Mouse (Mus musculus) heart, adult 2 months (tissue): ENCODE measurements around the gene Spx.

Source experiments
- CTCF ChIP-seq: fragments of 200-600 bp; IDR thresholded peaks from 2 replicates; pipeline ENCODE4 v1.8.1; 2022; ENCODE audit warnings: antibody characterized with exemption, mild to moderate bottlenecking, moderate library complexity
- POLR2A ChIP-seq: fragments of 200-500 bp; IDR thresholded peaks from 2 replicates; pipeline ENCODE4 v1.6.1; 2011; ENCODE audit warnings: mild to moderate bottlenecking, low read depth, low read length, control low read depth; ENCODE audit not compliant: insufficient read depth

GRCm38 (mm10) chr6:142411140-142411539 is 2.1 kb upstream of the Spx start:
- no peak for TF ChIP-seq POLR2A
- TF ChIP-seq CTCF, result no peak
